ENCODE assay signal across 27 mouse cellular contexts in the genomic region with DNA sequence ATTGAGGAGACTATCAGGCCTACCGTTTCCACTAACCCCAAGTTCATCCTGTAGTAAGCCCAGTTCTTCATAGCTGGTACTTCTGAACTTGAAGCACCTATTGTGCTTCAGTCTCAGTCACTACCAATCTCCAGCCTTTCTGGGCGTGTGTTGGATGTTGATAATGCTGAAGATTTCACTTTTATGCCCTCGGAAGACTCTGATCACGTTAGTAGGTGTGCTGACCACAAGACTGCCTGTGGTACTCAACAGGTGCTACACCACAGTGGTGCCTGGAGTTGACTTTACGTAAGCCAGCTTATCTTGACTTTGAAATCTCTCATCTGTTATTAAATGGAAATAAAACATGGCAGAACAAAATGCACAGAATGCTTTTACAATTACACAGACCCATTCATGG. TPM values are rescaled to one million over a fixed set of nuclear protein-coding genes. Genes with fewer than 3 reads are reported as not detected.
DNase-seq lines count a peak whose midpoint lies in the region; ATAC-seq and TF ChIP-seq lines count a peak whose summit lies in the region.
"Had no signal": no experiment of that assay in that cellular context is flagged by ENCODE, and none has a peak within 500 bp of the region (broad histone marks: within the 10 kb centered on the region; RNA-seq: fewer than 3 reads in every experiment).

No protein-coding gene starts in this region.

- H3K4me3 ChIP-seq in liver, postnatal 0 days (ENCODE audit: low read depth, low read length): no peak overlapping the region
- H3K4me3 ChIP-seq in liver, embryonic 12.5 days: no peak overlapping the region
- H3K4me3 ChIP-seq in midbrain, embryonic 16.5 days (ENCODE audit: low read depth, low read length): no peak overlapping the region
- H3K4me3 ChIP-seq: forebrain, embryonic 13.5 days; gastrocnemius, adult 2 months; heart, embryonic 12.5 days; hindbrain, embryonic 13.5 days; intestine, embryonic 15.5 days; left cerebral cortex, adult 2 months; lung, embryonic 15.5 days; midbrain, embryonic 15.5 days; neural tube, embryonic 15.5 days had no signal

- H3K9me3 ChIP-seq in liver, postnatal 0 days (ENCODE audit: low read length): no peaks in the 10 kb centered on the region
- H3K9me3 ChIP-seq in liver, embryonic 12.5 days (replicated peaks): no peaks in the 10 kb centered on the region
- H3K9me3 ChIP-seq in midbrain, embryonic 16.5 days (replicated peaks; ENCODE audit: control insufficient read depth, low read length, poor library complexity, severe bottlenecking): no peaks in the 10 kb centered on the region
- H3K9me3 ChIP-seq: forebrain, embryonic 13.5 days; heart, embryonic 12.5 days; hindbrain, embryonic 13.5 days; intestine, embryonic 15.5 days; lung, embryonic 15.5 days; midbrain, embryonic 15.5 days; neural tube, embryonic 15.5 days had no signal

- peaks cover 18% of the 10 kb centered on the region for H3K4me1 ChIP-seq in liver, postnatal 0 days (ENCODE audit: insufficient read depth)
- peaks cover 26% of the 10 kb centered on the region for H3K4me1 ChIP-seq in liver, embryonic 12.5 days
- peaks cover 5% of the 10 kb centered on the region for H3K4me1 ChIP-seq in midbrain, embryonic 16.5 days (ENCODE audit: control insufficient read depth, insufficient read depth, low read length)
- H3K4me1 ChIP-seq: lung, embryonic 15.5 days had no signal

- WGBS in liver, postnatal 0 days (ENCODE audit: insufficient replicate concordance): 70% methylated on average over 5 of the region's 5 CpGs
- 49% methylated on average over 5 of the region's 5 CpGs for WGBS in liver, embryonic 12.5 days (ENCODE audit: insufficient replicate concordance)
- WGBS in midbrain, embryonic 16.5 days: 83% methylated on average over 5 of the region's 5 CpGs

- no peak overlapping the region for H3K27ac ChIP-seq in liver, postnatal 0 days (ENCODE audit: low read depth)
- no peak overlapping the region for H3K27ac ChIP-seq in liver, embryonic 12.5 days
- no peak overlapping the region for H3K27ac ChIP-seq in midbrain, embryonic 16.5 days (ENCODE audit: low read length)
- H3K27ac ChIP-seq: forebrain, embryonic 13.5 days; gastrocnemius, adult 2 months; hindbrain, embryonic 13.5 days; intestine, embryonic 15.5 days; left cerebral cortex, adult 2 months; liver, embryonic 14.5 days; midbrain, embryonic 15.5 days; neural tube, embryonic 15.5 days had no signal

- H3K9ac ChIP-seq in liver, postnatal 0 days (replicated peaks): no peak overlapping the region
- no peak overlapping the region for H3K9ac ChIP-seq in liver, embryonic 12.5 days
- H3K9ac ChIP-seq in midbrain, embryonic 16.5 days (ENCODE audit: low read depth, low read length): no peak overlapping the region
- H3K9ac ChIP-seq: forebrain, embryonic 13.5 days; heart, embryonic 12.5 days; hindbrain, embryonic 13.5 days; intestine, embryonic 15.5 days; liver, embryonic 14.5 days; lung, embryonic 15.5 days; midbrain, embryonic 15.5 days; neural tube, embryonic 15.5 days had no signal

- no peaks in the 10 kb centered on the region; the same call in 1 of the 2 replicates for H3K36me3 ChIP-seq in liver, postnatal 0 days (replicated peaks; ENCODE audit: insufficient read depth, low read length)
- H3K36me3 ChIP-seq in liver, embryonic 12.5 days: peaks cover 10% of the 10 kb centered on the region; the same call in 1 of the 2 replicates
- no peaks in the 10 kb centered on the region for H3K36me3 ChIP-seq in midbrain, embryonic 16.5 days (ENCODE audit: control insufficient read depth, insufficient read depth, low read length)
- H3K36me3 ChIP-seq: heart, embryonic 12.5 days; hindbrain, embryonic 13.5 days; intestine, embryonic 15.5 days; lung, embryonic 15.5 days; midbrain, embryonic 15.5 days; neural tube, embryonic 15.5 days had no signal

- TF ChIP-seq EP300 in liver, postnatal 0 days (IDR thresholded peaks at IDR 0.05; ENCODE audit: low read depth): no peak

- ATAC-seq in liver, postnatal 0 days: no peak
- ATAC-seq in liver, embryonic 12.5 days: no peak
- ATAC-seq in midbrain, embryonic 16.5 days: no peak
- ATAC-seq: forebrain, embryonic 13.5 days; intestine, embryonic 15.5 days; midbrain, embryonic 15.5 days had no signal

- H3K27me3 ChIP-seq in liver, postnatal 0 days (ENCODE audit: insufficient read depth, low read length): no peaks in the 10 kb centered on the region
- H3K27me3 ChIP-seq in liver, embryonic 12.5 days (replicated peaks): no peaks in the 10 kb centered on the region
- no peaks in the 10 kb centered on the region for H3K27me3 ChIP-seq in midbrain, embryonic 16.5 days (ENCODE audit: control insufficient read depth, insufficient read depth, low read depth, low read length)
- H3K27me3 ChIP-seq: forebrain, embryonic 13.5 days; heart, embryonic 12.5 days; hindbrain, embryonic 13.5 days; intestine, embryonic 15.5 days; lung, embryonic 15.5 days; midbrain, embryonic 15.5 days; neural tube, embryonic 15.5 days had no signal

- no peak overlapping the region for H3K4me2 ChIP-seq in liver, postnatal 0 days (ENCODE audit: low read depth, low read length)
- no peak overlapping the region for H3K4me2 ChIP-seq in liver, embryonic 12.5 days
- H3K4me2 ChIP-seq in midbrain, embryonic 16.5 days (ENCODE audit: low read length): no peak overlapping the region
- H3K4me2 ChIP-seq: forebrain, embryonic 13.5 days; heart, embryonic 12.5 days; hindbrain, embryonic 13.5 days; intestine, embryonic 15.5 days; lung, embryonic 15.5 days; midbrain, embryonic 15.5 days; neural tube, embryonic 15.5 days had no signal

- TF ChIP-seq CTCF in liver, postnatal 0 days (IDR thresholded peaks at IDR 0.05; ENCODE audit: low read depth): no peak

- peak; percentile 3 for DNase-seq in liver, postnatal 0 days
- DNase-seq in CD4-positive helper T cell, adult 2 months (ENCODE audit: low read depth, low spot score): peak; percentile 89
- peak; percentile 84 for DNase-seq in T-cell, adult 2 months (ENCODE audit: low spot score)
- DNase-seq in naive thymus-derived CD4-positive, alpha-beta T cell, adult 2 months (ENCODE audit: low read depth): peak; percentile 83
- DNase-seq in adrenal gland, postnatal 36 days: no peak
- DNase-seq: adrenal gland, adult 8-10 months; B cell, adult 2 months; cerebellum, adult 8-10 months; gastrocnemius, adult 2 months; heart, postnatal 14 days; kidney, adult 8-10 months; kidney, postnatal 10 days; lung, postnatal 36 days had no signal

RNA-seq across cellular contexts. Expression of a gene that starts 3.9 kb away (rescaled TPM):
- polyA plus RNA-seq in liver, postnatal 0 days (2015; fragmentation: Nextera tagmentation; extraction: Ambion mirVana): 13.5 and 14.5 TPM in 2 replicates
- 15.7 and 15.9 TPM in 2 replicates for polyA plus RNA-seq in liver, embryonic 12.5 days (2016; fragmentation: Nextera tagmentation; extraction: Ambion mirVana)
- total RNA-seq in adrenal gland, postnatal 36 days (2021): 10 to 100 TPM; 41.2 to 60.8 TPM
- polyA plus RNA-seq in midbrain, embryonic 16.5 days (2015; fragmentation: Nextera tagmentation; extraction: Ambion mirVana): 0.88 and 1.0 TPM in 2 replicates

RNA-seq across cellular contexts. Expression of a gene that starts 4.5 kb away (rescaled TPM):
- 10.2 and 10.9 TPM in 2 replicates for polyA plus RNA-seq in liver, postnatal 0 days (2015; fragmentation: Nextera tagmentation; extraction: Ambion mirVana)
- polyA plus RNA-seq in liver, embryonic 12.5 days (2016; fragmentation: Nextera tagmentation; extraction: Ambion mirVana): 11.4 and 12.9 TPM in 2 replicates
- 1 to 10 TPM; 4.4 to 7.1 TPM for total RNA-seq in adrenal gland, postnatal 36 days (2021)
- polyA plus RNA-seq in midbrain, embryonic 16.5 days (2015; fragmentation: Nextera tagmentation; extraction: Ambion mirVana): 1.6 and 3.1 TPM in 2 replicates

RNA-seq across cellular contexts. Expression of a gene that starts 27.6 kb away (rescaled TPM):
- 12.2 and 12.5 TPM in 2 replicates for polyA plus RNA-seq in liver, postnatal 0 days (2015; fragmentation: Nextera tagmentation; extraction: Ambion mirVana)
- 11.7 and 12.7 TPM in 2 replicates for polyA plus RNA-seq in liver, embryonic 12.5 days (2016; fragmentation: Nextera tagmentation; extraction: Ambion mirVana)
- total RNA-seq in adrenal gland, postnatal 36 days (2021): 10 to 100 TPM; 55.3 to 73.5 TPM
- 6.2 and 7.2 TPM in 2 replicates for polyA plus RNA-seq in midbrain, embryonic 16.5 days (2015; fragmentation: Nextera tagmentation; extraction: Ambion mirVana)

RNA-seq across cellular contexts. Expression of a gene that starts 33.4 kb away (rescaled TPM):
- 1.1 TPM in 2 replicates for polyA plus RNA-seq in liver, postnatal 0 days (2015; fragmentation: Nextera tagmentation; extraction: Ambion mirVana)
- 0.93 and 1.0 TPM in 2 replicates for polyA plus RNA-seq in liver, embryonic 12.5 days (2016; fragmentation: Nextera tagmentation; extraction: Ambion mirVana)
- total RNA-seq in adrenal gland, postnatal 36 days (2021): 10 to 100 TPM in 1 of 2 experiments, 1 to 10 TPM in 1; 9.9 to 15.7 TPM
- 0.37 and 0.48 TPM in 2 replicates for polyA plus RNA-seq in midbrain, embryonic 16.5 days (2015; fragmentation: Nextera tagmentation; extraction: Ambion mirVana)

RNA-seq across cellular contexts. Expression of a gene that starts 38.0 kb away (rescaled TPM):
- polyA plus RNA-seq in liver, postnatal 0 days (2015; fragmentation: Nextera tagmentation; extraction: Ambion mirVana): 1.1 TPM in 1 of 2 replicates, not detected in the other
- 0.75 and 1.2 TPM in 2 replicates for polyA plus RNA-seq in liver, embryonic 12.5 days (2016; fragmentation: Nextera tagmentation; extraction: Ambion mirVana)
- total RNA-seq in adrenal gland, postnatal 36 days (2021): 1 to 10 TPM; 2.9 to 3.3 TPM
- 0.62 and 1.2 TPM in 2 replicates for polyA plus RNA-seq in midbrain, embryonic 16.5 days (2015; fragmentation: Nextera tagmentation; extraction: Ambion mirVana)
- total RNA-seq: layer of hippocampus, postnatal 10 days; left cerebral cortex, postnatal 36 days had no signal
- polyA plus RNA-seq: embryonic facial prominence, embryonic 14.5 days; hindbrain, embryonic 13.5 days; midbrain, embryonic 15.5 days; neural tube, embryonic 15.5 days had no signal

Comparison
In these comparisons a context has a peak if more than half of its experiments do, and no peak if none do; other contexts are left out.
1. DNase-seq: peak in liver, postnatal 0 days (single experiment), CD4-positive helper T cell, adult 2 months (single experiment), T-cell, adult 2 months (single experiment) and naive thymus-derived CD4-positive, alpha-beta T cell, adult 2 months (single experiment); none in adrenal gland, postnatal 36 days (0 of 2).